Mouse (Mus musculus) small intestine, adult 2 months (tissue): ENCODE data around the gene Smap1.

Experiments used
- CTCF ChIP-seq: fragments of 200-500 bp; IDR thresholded peaks from 2 replicates; pipeline ENCODE4 v1.5.1; 2012; ENCODE audit warnings: low read depth, mild to moderate bottlenecking, control low read depth, inconsistent platforms, low read length, moderate library complexity, mixed read lengths; ENCODE audit not compliant: insufficient replicate concordance, insufficient read length; ENCODE audit errors: extremely low read depth
- POLR2A ChIP-seq: fragments of 200-500 bp; IDR thresholded peaks from 2 replicates; pipeline ENCODE4 v1.6.1; 2012; ENCODE audit warnings: low read depth, mild to moderate bottlenecking, control low read depth, inconsistent platforms, low read length, moderate library complexity

DNA sequence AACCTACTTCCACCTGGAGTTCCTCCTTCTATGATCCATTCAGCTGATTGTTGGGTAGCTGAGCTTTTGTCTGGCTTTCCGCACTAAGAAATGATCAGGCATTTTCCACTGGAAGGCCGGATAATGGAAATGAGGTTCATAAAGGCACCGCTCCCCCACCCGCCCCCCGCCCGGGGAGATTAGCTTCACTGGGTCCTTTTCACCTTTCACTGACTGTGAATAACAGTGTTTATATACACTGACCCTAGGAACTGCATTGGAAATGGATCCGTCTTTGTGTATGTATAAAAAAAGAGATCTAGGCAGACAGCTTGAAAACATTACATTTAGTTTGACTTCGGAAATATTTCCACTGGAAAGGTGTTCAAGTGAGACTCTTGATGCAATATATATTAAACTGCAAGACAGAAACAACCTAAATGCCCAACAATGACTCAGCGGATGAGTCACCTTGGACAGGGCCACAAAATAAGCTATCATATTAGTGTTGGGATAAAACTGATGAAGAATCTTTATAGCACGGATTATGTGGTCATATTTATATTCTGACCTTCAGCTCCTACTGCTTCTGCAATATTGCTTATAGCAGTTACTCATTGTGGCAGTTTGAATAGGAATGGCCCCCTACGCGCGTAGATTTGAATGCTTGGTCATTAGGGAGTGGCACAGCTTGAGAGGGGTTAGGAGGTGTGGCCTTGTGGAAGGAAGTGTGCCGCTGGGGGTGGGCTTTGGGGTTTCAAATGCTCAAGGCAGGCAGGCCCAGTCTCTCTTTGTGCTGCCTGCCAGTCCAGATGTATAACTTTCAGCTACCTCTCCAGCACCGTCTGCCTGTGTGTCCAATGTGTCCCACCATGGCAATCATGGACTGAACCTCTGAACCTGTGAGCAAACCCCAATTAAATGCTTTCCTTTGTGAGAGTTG, 26.9 kb upstream of the Smap1 start:
- TF ChIP-seq CTCF (no peak), POLR2A (no peak)
